Mouse (Mus musculus) mature B cell (primary cell): ENCODE results near the gene Bod1l.

ENCODE experiments used
- in situ Hi-C: fragments of 300-500 bp; cut with MboI; formaldehyde crosslinking; loops from 2 replicates; pipeline ENCODE4 v1.14.3; 2019

Gene Bod1l

GRCm38 (mm10) chr5:41760071-41760470 is 84.0 kb downstream of the Bod1l start:
- in situ Hi-C loops = loop anchor here (25.0 kb wide), 1 partner anchor 698 kb away; no protein-coding TSS in a partner anchor

- in situ Hi-C loops = loop anchor here (25.0 kb wide), 1 partner anchor 697 kb away; no protein-coding TSS in a partner anchor
Observed at GRCm38 (mm10) chr5:41758671-41759639, 85.2 kb downstream of the Bod1l start.

GRCm38 (mm10) chr5:41757338-41757737 is 86.8 kb downstream of the Bod1l start:
- in situ Hi-C loops = loop anchor here (25.0 kb wide), 1 partner anchor 695 kb away; no protein-coding TSS in a partner anchor

- in situ Hi-C loops = loop anchor here (25.0 kb wide), 1 partner anchor 694 kb away; no protein-coding TSS in a partner anchor
Observed at GRCm38 (mm10) chr5:41756396-41756795, 87.7 kb downstream of the Bod1l start.

- in situ Hi-C loops = loop anchor here (25.0 kb wide), 1 partner anchor 693 kb away; no protein-coding TSS in a partner anchor
Observed at GRCm38 (mm10) chr5:41755373-41755960, 88.6 kb downstream of the Bod1l start.

GRCm38 (mm10) chr5:41754836-41755235 is 89.3 kb downstream of the Bod1l start:
- in situ Hi-C loops = loop anchor here (25.0 kb wide), 1 partner anchor 693 kb away; no protein-coding TSS in a partner anchor

GRCm38 (mm10) chr5:41754226-41754775 is 89.8 kb downstream of the Bod1l start:
- in situ Hi-C loops = loop anchor here (25.0 kb wide), 1 partner anchor 692 kb away; no protein-coding TSS in a partner anchor

GRCm38 (mm10) chr5:41752721-41753120 is 91.4 kb downstream of the Bod1l start:
- in situ Hi-C loops = loop anchor here (25.0 kb wide), 1 partner anchor 690 kb away; no protein-coding TSS in a partner anchor

GRCm38 (mm10) chr5:41744898-41745780 is 99.0 kb downstream of the Bod1l start:
- in situ Hi-C loops = no loop called here

GRCm38 (mm10) chr5:41744234-41744633 is 99.9 kb downstream of the Bod1l start:
- in situ Hi-C loops = no loop called here

GRCm38 (mm10) chr5:41738817-41739216 is 105.3 kb downstream of the Bod1l start:
- in situ Hi-C loops = no loop called here
